Mouse (Mus musculus): Measurements from ENCODE around the gene Camkk2.

DNA sequence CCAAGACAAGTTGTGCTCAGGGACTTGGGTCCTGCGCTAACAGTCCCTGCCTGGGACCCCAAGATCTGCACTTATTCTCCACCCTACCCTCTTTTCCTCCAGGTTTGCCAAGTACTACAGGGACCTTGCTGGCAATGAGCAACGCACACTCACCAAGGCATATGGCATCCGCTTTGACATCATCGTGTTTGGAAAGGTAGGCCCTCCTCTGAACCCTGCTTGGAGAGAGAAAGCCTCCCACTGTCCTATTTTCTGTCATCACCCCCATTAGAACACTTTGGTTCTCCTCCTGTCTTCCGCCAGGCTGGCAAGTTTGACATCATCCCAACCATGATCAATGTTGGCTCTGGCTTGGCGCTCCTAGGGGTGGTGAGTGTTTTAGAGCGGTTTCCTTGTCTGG, 52.1 kb downstream of the Camkk2 start:
- TF ChIP-seq CTCF (IDR thresholded peaks at IDR 0.05; ENCODE audit: insufficient read depth, low read depth, low read length): no peak
- TF ChIP-seq POLR2A (IDR thresholded peaks at IDR 0.05; ENCODE audit: insufficient read depth, low read depth, low read length): no peak

Measured in olfactory bulb, adult 2 months (tissue).